Mouse (Mus musculus) right cerebral cortex, postnatal 4 days (tissue): ENCODE results near the gene Gm21425.
"Not testable (repeated sequence)": the region's sequence is repeated elsewhere in the genome, so short reads cannot be mapped to it uniquely, and the experiment has no call there.

Experiments used
- DNase-seq: peaks from one replicate; pipeline ENCODE4 v3.0.0-alpha.2; 2022

Gene Gm21425

DNA sequence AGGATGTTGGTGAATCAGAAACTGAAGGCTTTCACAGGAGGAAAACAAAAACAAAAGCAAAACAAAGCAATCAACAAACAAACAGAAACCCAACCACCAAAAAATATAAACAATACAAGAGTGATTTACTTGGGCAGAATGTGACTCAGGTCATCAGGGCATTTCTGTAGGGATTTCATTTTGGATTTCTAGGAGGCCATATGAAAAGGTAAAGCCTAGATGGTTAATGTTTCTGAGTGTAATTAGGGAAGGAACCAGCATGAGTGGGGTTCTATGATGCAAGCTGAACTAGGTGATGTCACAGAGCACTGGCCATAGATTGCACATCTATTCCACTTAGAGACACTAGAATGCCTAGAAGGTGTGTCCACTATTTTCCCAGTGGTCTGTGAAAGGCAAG is at the start of gene Gm21425:
TSS of gene Gm21425 (plus strand) at position 301 of the 400 bp plus-strand sequence.
- DNase-seq, result not testable (repeated sequence)

DNA sequence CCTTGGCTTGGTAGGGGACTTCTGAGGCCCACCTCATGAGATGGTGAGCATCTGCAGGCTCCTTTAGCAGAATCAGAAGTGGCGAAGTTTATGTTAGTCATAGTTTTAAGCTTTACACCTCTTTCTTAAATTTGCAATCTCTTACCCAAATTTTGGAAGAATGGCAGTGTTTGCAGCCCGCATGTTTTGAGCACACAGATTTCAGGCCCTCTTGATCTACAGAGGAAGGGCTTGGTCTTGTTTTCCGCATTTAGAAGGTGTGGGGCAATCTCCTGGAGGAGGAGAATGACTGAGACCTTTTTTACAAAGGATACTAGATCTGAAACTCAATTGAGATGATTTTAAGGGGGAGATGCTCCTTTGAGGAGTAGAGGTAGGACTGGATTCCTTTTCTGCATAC is 28.4 kb upstream of the Gm21425 start, which contains the start of gene Gm21891:
TSS of gene Gm21891 (minus strand) at position 101 of the 400 bp plus-strand sequence.
- DNase-seq, result not testable (repeated sequence)
